Mouse (Mus musculus) E14TG2a.4 (cell line): Measurements from ENCODE around the gene Dpp4.

Source experiments
- CTCF ChIP-seq: conservative IDR thresholded peaks from 2 replicates; pipeline ENCODE4 v1.5.1; 2014; ENCODE audit warnings: low read length
- NANOG ChIP-seq: IDR thresholded peaks from 2 replicates; pipeline ENCODE4 v1.6.1; 2014; ENCODE audit warnings: borderline replicate concordance, low read length, mixed read lengths
- POU5F1 ChIP-seq: IDR thresholded peaks from 2 replicates; pipeline ENCODE4 v1.6.1; 2014; ENCODE audit warnings: low read length, borderline replicate concordance

- TF ChIP-seq CTCF = no peak
- no peak for TF ChIP-seq NANOG
- no peak for TF ChIP-seq POU5F1
Measured at GRCm38 (mm10) chr2:62423343-62423776, 11.3 kb upstream of the Dpp4 start.
